Mouse (Mus musculus) WW6 (cell line): ENCODE results near the gene Nubpl.
A peak's percentile ranks its signal among the peaks of the same experiment; 100 is the strongest.
"Not testable (repeated sequence)": the region's sequence is repeated elsewhere in the genome, so short reads cannot be mapped to it uniquely, and the experiment has no call there.

Source experiments
- DNase-seq: peaks from one replicate; pipeline ENCODE4 v3.0.0-alpha.2; 2013; ENCODE audit warnings: low read depth, low spot score

Nubpl gene

GRCm38 (mm10) chr12:52097650-52098070 is at the start of gene Nubpl:
Nubpl (plus strand) TSS chr12:52097737.
- peak; percentile 83 for DNase-seq

DNA sequence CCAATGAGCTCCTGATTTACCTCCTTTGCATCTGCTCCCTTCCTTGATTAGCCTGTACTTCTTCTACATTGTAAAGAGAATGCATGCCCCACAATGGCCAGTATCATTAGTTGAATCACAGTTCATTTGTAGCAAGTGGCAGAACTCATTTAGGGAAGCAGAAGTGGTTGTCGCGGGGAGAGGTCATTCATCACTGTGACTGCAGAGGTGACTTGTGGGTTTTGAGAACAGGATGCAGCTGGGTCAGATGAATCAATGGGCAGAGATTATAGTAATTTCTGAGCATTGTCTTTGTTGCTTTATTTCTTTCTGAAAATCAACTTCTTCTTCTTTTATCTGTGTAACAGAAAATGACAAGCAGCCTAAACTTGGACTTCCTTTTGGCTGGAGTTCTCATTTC is 48.2 kb upstream of the Nubpl start:
- DNase-seq = no peak

DNA sequence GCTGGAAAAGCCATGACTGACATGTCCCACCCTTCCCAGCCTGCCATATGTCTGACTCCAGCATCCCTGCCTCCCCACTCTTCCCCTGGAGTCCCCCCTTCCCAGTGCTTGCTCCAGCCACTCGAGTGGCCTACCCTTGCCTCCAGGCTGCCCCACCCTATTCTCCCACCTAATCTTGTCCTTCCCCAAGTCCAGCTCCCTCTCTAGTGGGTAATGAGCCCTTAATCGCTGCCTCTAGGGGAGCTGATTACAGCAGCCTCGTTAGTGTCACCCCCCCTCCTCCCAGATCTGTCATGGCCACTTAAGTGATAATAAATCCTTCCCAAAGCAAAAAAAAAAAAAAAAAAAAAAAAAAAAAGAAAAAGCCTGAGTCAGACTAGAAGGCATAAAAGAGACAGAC is 18.2 kb upstream of the Nubpl start:
- not testable (repeated sequence) for DNase-seq

DNA sequence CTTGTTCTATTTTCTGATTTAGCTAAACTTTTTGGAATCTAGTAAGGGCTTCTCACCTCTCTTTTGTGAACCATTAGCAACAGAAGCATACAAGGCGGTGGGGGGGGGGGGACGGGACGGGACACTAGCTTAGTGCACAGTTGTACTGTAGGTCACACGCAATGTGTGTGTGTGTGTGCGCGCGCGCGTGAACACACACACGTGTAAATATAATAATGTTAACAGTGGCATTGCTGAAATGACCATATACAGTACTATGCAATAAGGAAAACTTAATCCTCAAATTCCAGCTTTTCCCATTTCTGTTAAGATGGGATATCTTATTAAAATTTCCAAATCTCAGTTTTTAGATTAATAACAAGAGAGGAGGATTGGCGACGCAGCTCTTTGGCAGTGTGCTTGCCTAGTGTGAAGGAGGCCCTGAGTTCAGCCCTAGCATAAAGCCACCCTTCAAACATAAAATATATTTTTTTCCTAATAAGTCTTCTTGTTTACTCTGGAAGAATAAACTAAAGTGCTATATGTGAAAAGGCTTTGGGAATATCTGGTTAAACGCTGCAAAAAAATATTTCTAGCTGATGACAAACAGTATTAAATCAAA is 388 bp upstream of the Nubpl start:
- DNase-seq = no peak

DNA sequence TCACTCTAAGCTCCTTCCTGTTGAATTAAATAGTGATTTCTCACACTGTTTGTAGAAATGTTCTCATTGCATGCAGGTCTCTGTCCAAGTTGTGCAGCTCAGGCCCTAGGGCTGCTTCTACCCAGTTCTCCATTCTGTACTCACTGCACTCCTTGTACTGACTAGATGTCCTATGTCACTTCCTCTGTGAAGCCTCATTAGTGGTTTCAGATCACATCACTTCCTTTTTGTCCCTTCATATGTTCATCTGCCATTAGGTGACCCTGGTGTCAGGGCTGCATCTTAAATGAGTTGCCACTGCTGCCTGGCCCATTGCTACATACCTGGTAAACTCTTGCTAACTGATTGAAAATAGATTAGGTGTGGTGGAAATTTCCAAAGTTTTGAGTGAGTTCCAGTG is 22.7 kb downstream of the Nubpl start:
- no peak for DNase-seq

DNA sequence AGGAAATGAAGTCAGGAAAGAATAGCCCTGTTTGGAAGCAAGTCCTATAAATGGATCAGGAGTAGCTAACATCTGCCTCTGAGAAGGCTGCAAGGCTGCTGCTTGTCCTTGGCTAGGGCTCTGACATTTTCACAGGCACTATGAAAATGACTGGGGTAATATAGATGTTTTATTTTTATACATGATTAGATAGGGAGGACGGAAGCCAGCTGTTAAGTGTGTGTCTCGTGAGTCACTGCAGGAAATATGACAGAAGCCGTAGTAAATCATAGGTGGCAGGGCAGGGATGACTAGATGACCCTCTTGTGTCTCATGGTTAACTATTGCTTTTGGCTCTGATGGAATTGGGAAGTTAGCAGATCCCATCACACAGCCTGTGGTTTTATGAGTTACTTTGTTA is 28.9 kb downstream of the Nubpl start:
- no peak for DNase-seq

GRCm38 (mm10) chr12:52129072-52129471 is 31.5 kb downstream of the Nubpl start:
- no peak for DNase-seq

DNA sequence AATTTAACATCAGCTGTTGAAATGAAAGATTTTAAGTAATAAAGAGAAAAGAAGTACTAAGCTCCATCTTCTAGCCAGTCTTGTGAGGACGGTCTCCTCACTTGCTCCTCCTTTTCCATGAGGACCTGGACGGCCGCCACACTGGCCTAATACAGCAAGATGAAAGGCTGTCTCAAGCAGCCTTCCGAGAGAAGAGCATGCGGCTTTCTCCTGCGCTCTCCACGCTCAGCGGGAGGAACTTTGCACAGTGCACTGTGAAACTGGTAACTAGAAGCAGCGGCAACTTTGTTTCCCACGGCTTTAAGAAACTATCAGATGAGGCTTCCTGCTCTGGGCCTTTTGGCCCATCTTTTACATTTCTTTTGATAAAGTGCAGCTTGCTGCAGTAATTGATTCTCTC is 34.7 kb downstream of the Nubpl start:
- DNase-seq = no peak

GRCm38 (mm10) chr12:52138296-52138695 is 40.8 kb downstream of the Nubpl start:
- DNase-seq = no peak

GRCm38 (mm10) chr12:52146639-52147038 is 49.1 kb downstream of the Nubpl start:
- DNase-seq = no peak

- DNase-seq = no peak
Observed at GRCm38 (mm10) chr12:52149448-52149847, 51.9 kb downstream of the Nubpl start.

- DNase-seq = no peak
Observed at GRCm38 (mm10) chr12:52152071-52152470, 54.5 kb downstream of the Nubpl start.

DNA sequence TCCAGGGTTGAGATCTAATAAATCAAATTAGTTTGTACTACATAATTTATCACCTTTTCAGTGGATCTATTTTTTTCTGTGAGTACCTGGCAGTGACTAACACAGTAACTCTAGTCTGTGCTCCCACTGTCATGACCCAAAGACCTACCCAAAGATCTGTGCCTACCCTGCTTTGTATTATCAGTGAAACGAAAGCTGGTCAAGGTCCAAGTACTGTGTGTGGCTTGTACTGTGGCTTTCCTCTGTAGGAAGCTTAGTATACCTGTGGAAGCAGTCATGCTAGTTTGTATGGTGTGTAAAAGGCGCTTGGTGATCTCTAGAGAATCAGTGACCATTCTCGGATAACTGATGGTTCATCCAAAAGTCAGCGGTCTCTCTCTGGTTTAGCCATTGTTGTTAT is 57.4 kb downstream of the Nubpl start:
- DNase-seq = no peak

DNA sequence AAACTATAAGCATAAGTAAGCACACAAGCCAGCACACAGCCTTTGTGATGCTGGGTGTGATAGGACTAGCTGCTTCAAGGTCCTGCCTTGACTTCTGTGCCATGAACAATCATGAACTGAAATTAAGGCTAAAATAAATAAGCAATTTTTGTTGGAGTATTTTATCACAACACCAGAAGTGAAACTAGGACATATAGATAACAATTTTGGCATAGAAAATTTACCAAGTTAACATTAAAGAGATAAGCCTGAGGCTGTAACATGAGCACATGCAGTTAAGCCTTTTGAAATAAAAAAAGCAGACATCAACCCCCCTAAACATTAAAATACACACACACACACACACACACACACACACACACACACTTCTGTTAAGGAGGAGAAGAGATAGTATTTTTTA is 66.9 kb downstream of the Nubpl start:
- no peak for DNase-seq

DNA sequence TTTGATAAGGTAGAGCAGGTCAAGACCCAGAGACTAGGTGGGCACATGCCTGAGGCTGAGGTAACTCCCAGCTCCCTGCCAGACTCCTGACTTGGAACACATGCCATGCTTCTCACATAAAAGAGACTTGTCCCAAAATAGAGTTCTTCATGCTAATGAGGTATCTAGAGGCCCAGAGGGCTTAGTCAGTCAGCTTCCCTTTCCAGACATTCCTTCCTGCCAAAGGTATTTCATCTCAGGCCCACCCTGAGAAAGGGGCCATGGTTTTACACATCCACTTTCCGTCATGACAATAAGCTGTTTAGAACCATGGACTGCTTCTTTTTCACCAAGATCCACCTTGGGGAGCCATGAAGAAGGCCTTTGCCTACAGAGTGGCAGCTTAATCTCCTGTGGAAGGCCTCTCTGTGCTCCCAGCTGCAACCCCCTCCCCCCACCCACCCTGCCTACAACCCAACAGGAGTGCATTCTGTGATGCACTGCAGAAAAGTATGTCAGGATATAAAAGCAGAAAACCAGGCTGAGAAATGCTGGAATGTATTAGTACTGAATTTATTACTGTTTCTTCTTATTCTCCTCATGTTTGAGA is 88.8 kb downstream of the Nubpl start:
- no peak for DNase-seq

DNA sequence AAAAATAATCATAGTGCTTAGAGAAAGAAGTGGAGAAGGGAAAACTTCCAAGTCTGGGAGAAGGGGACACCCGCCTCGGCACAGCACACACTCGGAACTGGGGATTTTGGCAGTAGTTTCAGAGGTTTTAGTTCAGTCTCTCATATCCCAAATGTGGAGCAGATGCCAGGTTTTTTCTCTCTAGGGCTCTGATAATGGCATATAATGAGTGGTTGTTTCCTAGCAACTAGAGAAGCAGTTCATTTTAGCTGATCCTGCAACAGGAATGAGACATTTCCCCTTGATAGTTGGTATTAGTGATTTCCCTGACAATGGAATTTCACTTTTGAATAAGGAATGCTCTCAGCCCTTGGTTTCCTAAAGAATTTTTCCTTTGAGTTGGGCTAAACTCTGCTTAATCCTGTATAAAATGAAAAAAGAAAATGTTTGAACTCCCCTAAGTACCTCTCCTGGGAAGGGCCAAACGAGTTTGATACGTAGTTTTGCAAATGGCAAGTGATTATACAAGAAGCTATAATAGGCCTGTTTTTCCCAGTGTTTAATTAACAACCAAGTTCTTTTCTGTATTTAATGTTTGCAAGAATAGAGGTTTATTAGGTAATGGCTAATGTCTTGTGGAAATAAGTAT is 89.5 kb downstream of the Nubpl start:
- no peak for DNase-seq

GRCm38 (mm10) chr12:52198471-52198870 is 100.9 kb downstream of the Nubpl start:
- no peak for DNase-seq

GRCm38 (mm10) chr12:52209121-52209610 is 111.6 kb downstream of the Nubpl start:
- no peak for DNase-seq

GRCm38 (mm10) chr12:52211144-52211543 is 113.6 kb downstream of the Nubpl start:
- no peak for DNase-seq

- no peak for DNase-seq
Observed at GRCm38 (mm10) chr12:52214837-52215236, 117.3 kb downstream of the Nubpl start.

DNA sequence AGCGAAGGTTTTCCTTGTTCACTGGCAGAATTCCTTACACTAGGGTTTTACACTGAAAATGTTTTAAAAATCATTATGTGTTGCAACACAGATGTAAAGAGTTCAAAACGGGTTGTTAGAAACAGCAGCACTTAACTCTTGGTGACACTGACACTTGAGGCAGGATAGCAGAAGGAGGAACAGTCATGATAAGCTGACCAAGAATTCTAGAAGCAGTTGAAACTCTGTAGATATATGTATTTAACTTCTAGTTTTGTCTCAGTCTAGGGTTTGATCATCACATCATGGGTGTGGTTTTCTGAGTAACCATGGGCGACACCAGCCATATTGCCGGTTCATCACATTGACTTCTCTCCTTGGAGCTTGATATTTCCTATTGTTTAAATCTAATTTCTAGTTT is 127.4 kb downstream of the Nubpl start:
- DNase-seq = no peak

DNA sequence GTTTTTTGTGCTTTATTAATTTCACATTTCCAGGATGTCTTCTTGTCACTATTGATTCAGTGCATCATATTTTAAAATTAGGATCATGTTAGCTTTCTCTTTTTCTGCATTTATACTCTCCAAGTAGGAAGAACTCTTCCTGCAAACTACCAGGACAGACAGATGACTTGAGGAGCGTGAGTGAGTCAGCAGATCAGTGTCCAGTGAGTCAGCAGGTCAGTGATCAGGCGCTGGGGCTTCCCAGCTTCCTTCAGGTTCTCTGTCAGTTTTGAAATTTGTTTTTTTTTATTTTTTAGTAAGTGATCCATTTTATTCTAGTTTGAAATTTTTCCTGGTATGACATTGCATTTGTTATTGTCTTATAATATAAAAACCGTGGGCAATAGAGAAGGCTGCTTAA is 131.2 kb downstream of the Nubpl start:
- no peak for DNase-seq

GRCm38 (mm10) chr12:52231929-52232328 is 134.4 kb downstream of the Nubpl start:
- not testable (repeated sequence) for DNase-seq
